Mouse (Mus musculus) left cerebral cortex, adult 11 months (tissue): ENCODE measurements at regions not wholly inside any gene's neighbourhood (a gene's known extent, or its start where the extent isn't known, plus 50 kb on each side); places are given as distances from the start of the nearest gene placed in this dataset.

Experiments
- DNase-seq: peaks from one replicate; pipeline ENCODE4 v3.0.0; 2022; ENCODE audit warnings: low spot score

DNA sequence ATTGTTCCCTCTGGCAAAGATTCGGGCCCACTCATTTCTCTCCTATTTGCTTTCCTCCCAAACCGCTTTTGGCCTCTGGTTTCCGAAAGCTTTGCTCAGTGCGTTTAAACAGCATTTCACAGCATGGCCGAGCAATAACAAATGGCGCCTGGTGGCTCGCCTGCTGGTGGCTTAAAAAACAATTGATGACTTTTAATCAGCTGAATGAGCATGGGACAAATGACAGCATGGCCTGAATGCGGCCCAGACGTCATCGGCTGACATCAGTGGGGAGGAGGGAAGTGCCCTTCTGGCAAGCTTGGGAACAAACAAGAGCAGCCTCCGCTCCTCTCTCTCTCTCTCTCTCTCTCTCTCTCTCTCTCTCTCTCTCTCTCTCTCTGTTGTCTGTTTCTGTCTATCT is 362.3 kb downstream of the Bcor start:
- no peak for DNase-seq

DNA sequence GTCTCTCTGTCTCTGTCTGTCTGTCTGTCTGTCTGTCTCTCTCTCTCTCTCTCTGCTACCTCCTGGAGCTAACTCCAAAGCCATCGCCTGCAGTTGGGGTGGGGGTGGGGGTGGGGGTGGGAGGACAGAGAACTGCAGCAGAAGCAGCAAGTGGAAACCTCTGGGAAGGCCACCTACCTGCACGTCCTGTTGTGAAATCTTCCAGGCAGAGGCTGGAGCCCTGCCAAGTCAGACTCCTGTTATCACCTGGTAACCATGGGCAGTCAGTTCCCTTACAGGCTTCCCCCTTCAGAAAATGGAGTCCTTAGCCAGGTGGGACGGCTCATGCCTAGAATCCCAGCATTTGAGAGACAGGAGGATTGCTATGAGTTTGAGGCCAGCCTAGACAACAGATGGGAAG is 361.8 kb downstream of the Bcor start:
- DNase-seq, result no peak

- no peak for DNase-seq
Measured at GRCm38 (mm10) chrX:11800400-11800941, 359.7 kb downstream of the Bcor start.

- DNase-seq, result no peak
Measured at GRCm38 (mm10) chrX:11801208-11801607, 358.9 kb downstream of the Bcor start.

GRCm38 (mm10) chrX:11801621-11802020 is 358.5 kb downstream of the Bcor start:
- DNase-seq, result no peak

- no peak for DNase-seq
Measured at GRCm38 (mm10) chrX:11802074-11802899, 357.9 kb downstream of the Bcor start.

DNA sequence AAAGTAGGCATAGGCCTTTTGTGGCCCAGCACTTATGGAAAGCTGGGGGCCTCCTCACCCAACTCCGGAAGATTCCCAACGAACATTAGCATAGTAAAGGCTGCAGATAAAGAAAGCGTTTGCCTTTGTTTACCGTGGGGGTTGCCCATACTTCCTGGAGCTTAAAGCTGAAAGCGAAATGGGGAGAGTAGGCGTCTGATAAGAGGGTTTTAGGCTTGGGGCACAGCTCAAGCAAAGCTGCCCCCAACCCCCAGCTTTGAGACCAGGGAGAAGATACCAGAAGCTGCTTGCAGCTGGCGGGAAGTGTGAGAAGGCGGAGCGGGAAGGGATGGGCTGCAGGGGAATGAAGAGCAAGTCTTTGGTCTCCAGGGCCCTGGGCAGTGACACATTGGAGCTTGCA is 356.9 kb downstream of the Bcor start:
- DNase-seq, result no peak

DNA sequence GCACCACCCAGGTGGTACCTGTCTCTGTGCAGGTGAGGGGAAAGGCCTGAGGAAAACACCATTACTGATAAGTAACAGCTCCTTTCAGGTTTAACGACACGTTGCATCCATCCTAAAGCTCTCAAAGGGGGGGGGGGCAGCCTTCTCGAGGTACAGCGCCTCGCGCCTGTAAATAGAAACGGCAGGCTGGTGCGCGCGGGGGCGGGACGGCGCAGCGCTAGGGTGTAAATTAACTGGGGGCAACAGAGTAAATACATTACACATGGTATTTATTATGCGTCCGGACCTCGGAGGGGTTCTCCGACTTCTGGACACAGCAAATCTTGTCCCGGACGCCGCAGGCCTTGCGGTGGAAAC is 353.3 kb downstream of the Bcor start:
- no peak for DNase-seq

DNA sequence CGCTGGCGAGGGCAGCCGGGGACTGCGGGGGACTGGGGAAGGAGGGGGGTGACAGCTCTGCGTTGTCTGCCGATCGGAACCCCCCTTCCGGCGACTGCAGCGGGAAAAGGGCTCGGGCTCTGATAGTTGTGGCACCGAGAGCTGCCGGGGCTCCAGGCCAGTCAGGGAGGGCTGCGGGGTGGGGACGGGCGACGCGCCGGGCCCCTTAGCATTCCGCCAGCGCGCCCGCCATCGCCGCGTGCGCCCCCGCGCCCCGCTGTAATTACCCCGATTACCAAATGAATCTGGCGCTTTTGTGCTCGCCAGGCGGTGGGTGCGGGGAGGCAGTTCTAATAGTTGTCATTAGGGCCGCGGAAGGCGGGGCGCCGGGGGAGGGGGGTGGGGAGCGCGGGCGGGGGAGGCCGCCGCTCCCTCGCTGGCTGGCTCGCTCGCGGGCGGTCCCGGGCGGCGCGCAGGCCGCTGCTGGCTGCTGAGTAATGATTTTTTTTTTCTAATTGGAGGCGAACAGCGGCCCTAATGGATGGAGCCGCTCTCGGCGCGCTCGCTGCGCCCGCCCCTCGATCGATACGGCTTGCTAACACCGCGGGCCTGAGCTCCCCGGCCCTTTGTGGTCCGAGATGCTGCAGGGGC is 352.8 kb downstream of the Bcor start:
- DNase-seq, result no peak

- DNase-seq, result no peak
Measured at GRCm38 (mm10) chrX:11807883-11808262, 352.3 kb downstream of the Bcor start.

GRCm38 (mm10) chrX:11808911-11809310 is 351.2 kb downstream of the Bcor start:
- DNase-seq, result no peak

DNA sequence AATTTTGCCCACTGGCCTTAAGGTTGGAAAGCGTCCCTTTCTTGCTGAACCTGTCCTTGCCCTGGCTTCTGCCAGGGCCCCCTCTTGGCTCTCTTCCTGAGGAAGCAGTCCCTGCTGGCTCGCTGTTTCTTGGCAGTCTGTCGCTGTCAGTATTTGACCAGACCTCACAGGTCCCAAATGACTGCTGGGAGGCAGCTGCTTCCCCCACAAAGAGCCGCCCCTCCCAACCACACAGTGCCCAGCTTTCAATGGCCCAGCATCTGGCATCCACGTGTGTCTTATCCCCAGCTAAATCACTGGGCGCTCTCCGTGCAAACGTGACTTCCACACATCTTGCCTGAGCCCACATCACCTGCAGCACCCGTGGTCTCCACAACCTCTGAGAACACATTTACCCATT is 345.3 kb downstream of the Bcor start:
- DNase-seq, result no peak

- no peak for DNase-seq
Measured at GRCm38 (mm10) chrX:11815864-11816263, 344.3 kb downstream of the Bcor start.

- DNase-seq, result no peak
Measured at GRCm38 (mm10) chrX:11818634-11819033, 341.5 kb downstream of the Bcor start.

GRCm38 (mm10) chrX:11821165-11821564 is 339.0 kb downstream of the Bcor start:
- DNase-seq, result no peak

GRCm38 (mm10) chrX:11821880-11822768 is 338.0 kb downstream of the Bcor start:
- DNase-seq, result no peak

DNA sequence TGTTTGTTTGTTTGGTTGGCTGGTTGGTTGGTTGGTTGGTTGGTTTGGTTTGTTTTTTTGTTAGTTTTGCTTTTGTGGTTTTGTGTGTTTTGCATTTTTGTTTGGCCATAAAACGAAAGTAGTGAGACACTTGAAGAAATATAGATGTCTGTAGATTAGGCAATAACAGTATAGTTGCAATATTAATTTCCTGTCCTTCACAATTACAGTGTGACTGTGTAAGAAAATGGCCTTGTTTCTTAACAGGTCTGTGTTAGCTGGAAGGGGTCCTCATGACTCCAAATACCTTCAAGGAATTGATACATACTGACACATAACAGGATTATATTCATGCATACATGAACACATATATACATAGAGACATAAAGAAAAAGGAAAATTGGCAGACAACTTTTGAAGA is 334.2 kb downstream of the Bcor start:
- DNase-seq, result no peak

- no peak for DNase-seq
Measured at GRCm38 (mm10) chrX:11826737-11827408, 333.3 kb downstream of the Bcor start.

- DNase-seq, result no peak
Measured at GRCm38 (mm10) chrX:11829411-11830002, 330.6 kb downstream of the Bcor start.

DNA sequence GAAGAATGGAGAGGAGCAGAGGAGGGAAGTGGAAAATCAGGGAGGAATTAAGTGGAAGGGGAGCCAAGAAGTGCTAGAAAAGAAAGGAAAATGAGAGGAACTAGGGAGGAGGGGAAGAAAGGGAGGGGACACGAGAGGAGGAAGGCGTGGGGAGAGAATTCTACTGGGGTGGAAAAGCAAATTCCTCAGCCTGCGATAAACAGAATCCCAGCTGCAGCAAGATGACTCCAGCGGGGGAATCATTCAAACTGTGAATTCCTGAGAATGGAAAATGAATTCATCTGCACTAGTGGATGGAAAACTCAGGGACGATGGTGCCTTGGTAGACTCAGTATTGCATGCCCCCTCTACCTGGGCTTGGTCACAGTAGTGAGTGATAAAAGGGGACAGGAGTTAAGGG is 322.6 kb downstream of the Bcor start:
- DNase-seq, result no peak

DNA sequence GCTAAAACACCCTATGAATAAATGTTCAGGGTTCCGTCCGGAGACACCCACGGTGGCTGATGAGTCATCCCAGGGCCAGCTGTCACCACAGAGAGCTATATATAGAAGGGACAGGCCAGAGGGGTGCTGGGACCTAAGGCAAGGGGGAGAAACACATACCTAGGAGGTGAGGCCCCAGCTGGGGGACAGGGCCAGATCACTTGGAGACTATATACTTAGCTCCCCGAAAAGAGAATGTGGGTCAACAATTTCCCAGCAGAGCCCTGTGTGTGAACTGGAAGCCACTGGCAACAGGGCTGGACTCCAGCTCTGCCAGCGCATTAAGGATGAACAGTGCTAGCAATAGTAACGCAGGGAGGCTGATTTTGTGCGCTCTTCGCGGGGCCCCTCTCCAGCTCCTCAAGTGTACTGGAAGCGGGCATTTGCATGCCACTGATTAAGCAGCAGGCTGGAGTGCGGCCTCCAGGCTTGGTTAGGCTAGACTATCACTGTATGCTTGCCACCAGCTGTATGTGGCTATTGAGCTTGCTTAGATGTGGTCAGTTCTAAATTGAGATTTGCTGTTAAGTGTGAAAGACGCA is 320.4 kb downstream of the Bcor start:
- DNase-seq, result no peak
